Mouse (Mus musculus): Measurements from ENCODE around the gene Dgcr2. TPM values are rescaled to one million over a fixed set of nuclear protein-coding genes. Genes with fewer than 3 reads are reported as not detected.

The Dgcr2 gene
- polyA plus RNA-seq, 1 experiment from 2014 or later, result 75.3 TPM

- DNase-seq (ENCODE audit: low spot score), result no peak
- Histone ChIP-seq H3K9ac (ENCODE audit: low read length) (no peak overlapping the region), H3K36me3 (ENCODE audit: control insufficient read depth, insufficient read depth, low read length) (no peaks in the 10 kb centered on the region), H3K4me1 (ENCODE audit: control insufficient read depth, insufficient read depth, low read length) (peaks cover 3% of the 10 kb centered on the region; the same call in 1 of the 2 replicates), H3K4me2 (ENCODE audit: low read length) (no peak overlapping the region), H3K27ac (ENCODE audit: low read depth, low read length) (no peak overlapping the region), H3K4me3 (ENCODE audit: low read depth, low read length) (no peak overlapping the region), H3K27me3 (replicated peaks; ENCODE audit: control insufficient read depth, insufficient read depth, low read length) (peaks cover 8% of the 10 kb centered on the region; the same call in 1 of the 2 replicates), H3K9me3 (replicated peaks; ENCODE audit: control insufficient read depth, low read length) (no peaks in the 10 kb centered on the region)
- WGBS, result 86% methylated on average over 8 of the region's 8 CpGs
- no peak for ATAC-seq
These were observed 81.8 kb downstream of the Dgcr2 start for GRCm38 (mm10) chr16:17816528-17816927.

- Histone ChIP-seq H3K36me3 (ENCODE audit: control insufficient read depth, insufficient read depth, low read length) (no peaks in the 10 kb centered on the region), H3K27ac (ENCODE audit: low read depth, low read length) (peak overlapping the region; percentile 33; the same call in 1 of the 2 replicates), H3K9ac (ENCODE audit: low read length) (peak overlapping the region; percentile 74), H3K4me3 (ENCODE audit: low read depth, low read length) (peak overlapping the region; percentile 45), H3K4me1 (ENCODE audit: control insufficient read depth, insufficient read depth, low read length) (peaks cover 3% of the 10 kb centered on the region; the same call in 1 of the 2 replicates), H3K9me3 (replicated peaks; ENCODE audit: control insufficient read depth, low read length) (no peaks in the 10 kb centered on the region), H3K4me2 (ENCODE audit: low read length) (peak overlapping the region; percentile 88), H3K27me3 (replicated peaks; ENCODE audit: control insufficient read depth, insufficient read depth, low read length) (peaks cover 8% of the 10 kb centered on the region; the same call in 1 of the 2 replicates)
- DNase-seq (ENCODE audit: low spot score) (peak; percentile 86), ATAC-seq (peak; percentile 90)
- 1% methylated on average over 63 of the region's 63 CpGs for WGBS
These were observed 82.7 kb downstream of the Dgcr2 start for GRCm38 (mm10) chr16:17815411-17816402.

GRCm38 (mm10) chr16:17813173-17813572, 85.2 kb downstream of the Dgcr2 start:
- Histone ChIP-seq H3K4me1 (ENCODE audit: control insufficient read depth, insufficient read depth, low read length) (peaks cover 7% of the 10 kb centered on the region; the same call in 1 of the 2 replicates), H3K9ac (ENCODE audit: low read length) (no peak overlapping the region), H3K4me2 (ENCODE audit: low read length) (no peak overlapping the region), H3K27ac (ENCODE audit: low read depth, low read length) (no peak overlapping the region), H3K36me3 (ENCODE audit: control insufficient read depth, insufficient read depth, low read length) (no peaks in the 10 kb centered on the region), H3K9me3 (replicated peaks; ENCODE audit: control insufficient read depth, low read length) (no peaks in the 10 kb centered on the region), H3K27me3 (replicated peaks; ENCODE audit: control insufficient read depth, insufficient read depth, low read length) (peaks cover 8% of the 10 kb centered on the region; the same call in 1 of the 2 replicates), H3K4me3 (ENCODE audit: low read depth, low read length) (no peak overlapping the region)
- DNase-seq (ENCODE audit: low spot score) (no peak), ATAC-seq (no peak)
- 62% methylated on average over 4 of the region's 4 CpGs for WGBS

GRCm38 (mm10) chr16:17812120-17812519, 86.2 kb downstream of the Dgcr2 start:
- DNase-seq (ENCODE audit: low spot score) (peak; percentile 80), ATAC-seq (no peak)
- Histone ChIP-seq H3K9ac (ENCODE audit: low read length) (no peak overlapping the region), H3K4me1 (ENCODE audit: control insufficient read depth, insufficient read depth, low read length) (peaks cover 12% of the 10 kb centered on the region; the same call in 1 of the 2 replicates), H3K27ac (ENCODE audit: low read depth, low read length) (no peak overlapping the region), H3K36me3 (ENCODE audit: control insufficient read depth, insufficient read depth, low read length) (no peaks in the 10 kb centered on the region), H3K27me3 (replicated peaks; ENCODE audit: control insufficient read depth, insufficient read depth, low read length) (peaks cover 8% of the 10 kb centered on the region; the same call in 1 of the 2 replicates), H3K9me3 (replicated peaks; ENCODE audit: control insufficient read depth, low read length) (no peaks in the 10 kb centered on the region), H3K4me2 (ENCODE audit: low read length) (no peak overlapping the region), H3K4me3 (ENCODE audit: low read depth, low read length) (no peak overlapping the region)
- WGBS, result 8% methylated on average over 5 of the region's 5 CpGs

GRCm38 (mm10) chr16:17809711-17810110, 88.7 kb downstream of the Dgcr2 start:
- no peaks in the 10 kb centered on the region for H3K36me3 ChIP-seq (ENCODE audit: control insufficient read depth, insufficient read depth, low read length)
- peaks cover 14% of the 10 kb centered on the region; the same call in 1 of the 2 replicates for H3K4me1 ChIP-seq (ENCODE audit: control insufficient read depth, insufficient read depth, low read length)
- no peak overlapping the region for H3K4me3 ChIP-seq (ENCODE audit: low read depth, low read length)
- H3K27me3 ChIP-seq (replicated peaks; ENCODE audit: control insufficient read depth, insufficient read depth, low read length), result peaks cover 27% of the 10 kb centered on the region
- H3K9me3 ChIP-seq (replicated peaks; ENCODE audit: control insufficient read depth, low read length), result no peaks in the 10 kb centered on the region
- DNase-seq (ENCODE audit: low spot score), result peak; percentile 57
- no peak overlapping the region for H3K4me2 ChIP-seq (ENCODE audit: low read length)
- H3K9ac ChIP-seq (ENCODE audit: low read length), result 0 out of 2 replicates have a peak overlapping the region, but pooled peaks have one; percentile 25
- no peak for ATAC-seq
- peak overlapping the region; percentile 46; the same call in 1 of the 2 replicates for H3K27ac ChIP-seq (ENCODE audit: low read depth, low read length)
- 23% methylated on average over 7 of the region's 7 CpGs for WGBS

GRCm38 (mm10) chr16:17809125-17809524, 89.2 kb downstream of the Dgcr2 start:
- H3K27ac ChIP-seq (ENCODE audit: low read depth, low read length), result no peak overlapping the region
- 90% methylated on average over 4 of the region's 4 CpGs for WGBS
- no peak overlapping the region for H3K4me2 ChIP-seq (ENCODE audit: low read length)
- H3K36me3 ChIP-seq (ENCODE audit: control insufficient read depth, insufficient read depth, low read length), result no peaks in the 10 kb centered on the region
- H3K4me1 ChIP-seq (ENCODE audit: control insufficient read depth, insufficient read depth, low read length), result peaks cover 20% of the 10 kb centered on the region
- peaks cover 33% of the 10 kb centered on the region for H3K27me3 ChIP-seq (replicated peaks; ENCODE audit: control insufficient read depth, insufficient read depth, low read length)
- no peak overlapping the region for H3K4me3 ChIP-seq (ENCODE audit: low read depth, low read length)
- no peak for ATAC-seq
- no peak overlapping the region for H3K9ac ChIP-seq (ENCODE audit: low read length)
- DNase-seq (ENCODE audit: low spot score), result no peak
- H3K9me3 ChIP-seq (replicated peaks; ENCODE audit: control insufficient read depth, low read length), result no peaks in the 10 kb centered on the region

- peaks cover 42% of the 10 kb centered on the region for H3K27me3 ChIP-seq (replicated peaks; ENCODE audit: control insufficient read depth, insufficient read depth, low read length)
- peak overlapping the region; percentile 82 for H3K9ac ChIP-seq (ENCODE audit: low read length)
- H3K4me2 ChIP-seq (ENCODE audit: low read length), result peak overlapping the region; percentile 98
- 2% methylated on average over 59 of the region's 73 CpGs for WGBS
- no peaks in the 10 kb centered on the region for H3K9me3 ChIP-seq (replicated peaks; ENCODE audit: control insufficient read depth, low read length)
- peak overlapping the region; percentile 83 for H3K27ac ChIP-seq (ENCODE audit: low read depth, low read length)
- peak; percentile 94 for ATAC-seq
- no peaks in the 10 kb centered on the region for H3K36me3 ChIP-seq (ENCODE audit: control insufficient read depth, insufficient read depth, low read length)
- peaks cover 32% of the 10 kb centered on the region for H3K4me1 ChIP-seq (ENCODE audit: control insufficient read depth, insufficient read depth, low read length)
- peak overlapping the region; percentile 59 for H3K4me3 ChIP-seq (ENCODE audit: low read depth, low read length)
- peak; percentile 96 for DNase-seq (ENCODE audit: low spot score)
These were observed 91.0 kb downstream of the Dgcr2 start for GRCm38 (mm10) chr16:17807192-17808009.

GRCm38 (mm10) chr16:17806581-17807191, 91.7 kb downstream of the Dgcr2 start:
- peak overlapping the region; percentile 82 for H3K9ac ChIP-seq (ENCODE audit: low read length)
- H3K4me1 ChIP-seq (ENCODE audit: control insufficient read depth, insufficient read depth, low read length), result peaks cover 33% of the 10 kb centered on the region
- H3K4me2 ChIP-seq (ENCODE audit: low read length), result peak overlapping the region; percentile 98
- DNase-seq (ENCODE audit: low spot score), result no peak
- ATAC-seq, result peak; percentile 52
- peak overlapping the region; percentile 83 for H3K27ac ChIP-seq (ENCODE audit: low read depth, low read length)
- H3K36me3 ChIP-seq (ENCODE audit: control insufficient read depth, insufficient read depth, low read length), result no peaks in the 10 kb centered on the region
- under 1% methylated on average over 39 of the region's 50 CpGs for WGBS
- no peaks in the 10 kb centered on the region for H3K9me3 ChIP-seq (replicated peaks; ENCODE audit: control insufficient read depth, low read length)
- H3K4me3 ChIP-seq (ENCODE audit: low read depth, low read length), result peak overlapping the region; percentile 59
- peaks cover 49% of the 10 kb centered on the region for H3K27me3 ChIP-seq (replicated peaks; ENCODE audit: control insufficient read depth, insufficient read depth, low read length)
